Mouse (Mus musculus) heart, embryonic 16.5 days (tissue): ENCODE measurements around the gene Gm20518. TPM values are rescaled to one million over a fixed set of nuclear protein-coding genes. Genes with fewer than 3 reads are reported as not detected.

Source experiments
- ATAC-seq: fragments of 200-750 bp; cut with Nextera tagmentation; replicated peaks from 2 replicates; pipeline ENCODE4 v1.8.0; 2017; ENCODE audit warnings: moderate number of reproducible peaks; ENCODE audit not compliant: insufficient read depth, low FRiP score; ENCODE audit errors: extremely low read depth
- H3K27ac ChIP-seq: fragments of 300-500 bp; sonication (generic); 2 replicates; pipeline ENCODE4 v1.5.1; 2014; ENCODE audit warnings: mild to moderate bottlenecking, low read length, control low read depth, moderate library complexity
- H3K27me3 ChIP-seq: fragments of 300-500 bp; sonication (generic); 2 replicates; pipeline ENCODE4 v1.6.1; 2014; ENCODE audit warnings: low read length, mixed read lengths; ENCODE audit not compliant: control insufficient read depth, insufficient read depth
- H3K36me3 ChIP-seq: fragments of 300-500 bp; sonication (generic); 2 replicates; pipeline ENCODE4 v1.6.1; 2014; ENCODE audit not compliant: control insufficient read depth, insufficient read depth
- H3K4me1 ChIP-seq: fragments of 300-500 bp; sonication (generic); 2 replicates; pipeline ENCODE4 v1.6.1; 2014; ENCODE audit warnings: low read length, mixed read lengths; ENCODE audit not compliant: control insufficient read depth, insufficient read depth
- H3K4me2 ChIP-seq: fragments of 300-500 bp; sonication (generic); 2 replicates; pipeline ENCODE4 v1.6.1; 2014; ENCODE audit warnings: low read depth, mild to moderate bottlenecking, control low read depth, low read length
- H3K4me3 ChIP-seq: fragments of 300-500 bp; sonication (generic); 2 replicates; pipeline ENCODE4 v1.5.1; 2014; ENCODE audit warnings: mild to moderate bottlenecking, control low read depth, low read length
- H3K9ac ChIP-seq: fragments of 300-500 bp; sonication (generic); 2 replicates; pipeline ENCODE4 v1.6.1; 2014; ENCODE audit warnings: low read length, control low read depth
- H3K9me3 ChIP-seq: fragments of 300-500 bp; sonication (generic); replicated peaks from 2 replicates; pipeline ENCODE4 v1.6.1; 2016; ENCODE audit warnings: low read length; ENCODE audit not compliant: control insufficient read depth
- WGBS: fragments of 180-500 bp; shearing (Covaris S2); extraction: QIAGEN DNeasy Blood & Tissue Kit; methylation state at CpG from one replicate; pipeline ENCODE4 v1.1.7; 2014; 5-methylcytosine and 5-hydroxymethylcytosine counted together
- polyA plus RNA-seq: library from polyadenylated mRNA; unstranded; fragments of >200 nt; fragmentation: Nextera tagmentation; extraction: Ambion mirVana; gene quantifications from 2 replicates; pipeline ENCODE4 v1.2.1, GENCODE M21; 2015

Gm20518 gene
- polyA plus RNA-seq, 1 experiment from 2014 or later: 0.14 TPM

DNA sequence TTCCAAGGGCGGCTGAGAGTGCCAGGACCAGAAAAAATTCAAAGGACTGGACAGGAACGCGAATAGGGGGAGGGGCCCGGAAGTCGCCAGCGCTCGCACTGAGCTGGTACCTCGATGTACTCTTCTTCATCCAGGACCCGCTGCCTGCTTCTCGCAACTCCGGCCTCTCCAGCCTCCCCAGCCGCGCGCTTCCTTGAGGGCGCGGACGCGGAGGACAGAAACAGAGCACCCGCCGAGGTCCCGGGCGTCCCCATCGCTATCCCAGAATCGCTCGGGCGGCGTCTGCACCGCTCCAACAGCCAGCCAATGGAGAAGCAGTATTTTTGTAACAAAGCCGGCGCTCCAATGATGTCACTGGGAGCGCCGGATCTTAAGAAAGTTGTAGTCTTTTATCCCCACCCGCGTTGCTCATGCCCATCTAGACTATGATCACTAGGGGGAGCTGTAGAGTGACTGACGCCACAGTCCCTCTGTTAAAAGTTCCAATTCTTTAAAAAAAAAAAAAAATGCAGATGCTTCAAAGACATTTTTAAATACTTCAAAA lies 19.7 kb upstream of the Gm20518 start, which contains the start of gene Ess2:
TSS of gene Ess2 (minus strand) at position 297 of the 544 bp plus-strand sequence.
- under 1% methylated on average over 35 of the region's 35 CpGs for WGBS
- peaks cover 32% of the 10 kb centered on the region for H3K36me3 ChIP-seq
- H3K9ac ChIP-seq: peak within 1 kb of the TSS; percentile 84
- H3K4me3 ChIP-seq: peak within 1 kb of the TSS; percentile 90
- no peaks in the 10 kb centered on the region for H3K9me3 ChIP-seq
- H3K4me1 ChIP-seq: peaks cover 10% of the 10 kb centered on the region
- H3K27ac ChIP-seq: peak within 1 kb of the TSS; percentile 71; the same call in 1 of the 2 replicates
- peak within 1 kb of the TSS; percentile 99 for H3K4me2 ChIP-seq
- peak; percentile 88 for ATAC-seq
- peaks cover 42% of the 10 kb centered on the region for H3K27me3 ChIP-seq

DNA sequence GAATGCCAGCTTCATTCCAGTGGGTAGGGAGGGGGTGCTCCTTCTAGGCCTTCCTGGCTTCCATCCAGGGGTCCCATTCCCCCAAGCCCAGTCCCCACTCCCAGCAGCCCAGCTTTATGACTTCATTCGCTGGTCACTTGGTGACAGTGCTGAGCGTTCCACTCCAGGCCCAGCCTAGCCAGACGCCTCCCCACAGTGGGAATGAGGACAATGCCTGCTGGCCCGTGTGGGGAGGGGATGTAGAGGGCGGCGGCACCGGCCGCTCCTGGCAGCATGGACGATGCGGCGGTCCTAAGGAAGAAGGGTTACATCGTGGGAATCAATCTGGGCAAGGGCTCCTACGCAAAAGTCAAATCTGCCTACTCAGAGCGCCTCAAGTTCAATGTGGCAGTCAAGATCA lies 7.0 kb upstream of the Gm20518 start, which contains the start of the genes Dgcr2 and Tssk2:
TSS of gene Dgcr2 (minus strand) at position 101 of the 400 bp plus-strand sequence.
TSS of gene Tssk2 (plus strand) at position 176 of the 400 bp plus-strand sequence.
- ATAC-seq: no peak
- no peaks in the 10 kb centered on the region for H3K9me3 ChIP-seq
- H3K9ac ChIP-seq: no peak within 1 kb of the TSS
- peaks cover 42% of the 10 kb centered on the region for H3K36me3 ChIP-seq
- H3K4me2 ChIP-seq: no peak within 1 kb of the TSS
- WGBS: 89% methylated on average over 14 of the region's 14 CpGs
- no peak within 1 kb of the TSS for H3K27ac ChIP-seq
- H3K4me1 ChIP-seq: no peaks in the 10 kb centered on the region
- H3K4me3 ChIP-seq: no peak within 1 kb of the TSS
- H3K27me3 ChIP-seq: no peaks in the 10 kb centered on the region

DNA sequence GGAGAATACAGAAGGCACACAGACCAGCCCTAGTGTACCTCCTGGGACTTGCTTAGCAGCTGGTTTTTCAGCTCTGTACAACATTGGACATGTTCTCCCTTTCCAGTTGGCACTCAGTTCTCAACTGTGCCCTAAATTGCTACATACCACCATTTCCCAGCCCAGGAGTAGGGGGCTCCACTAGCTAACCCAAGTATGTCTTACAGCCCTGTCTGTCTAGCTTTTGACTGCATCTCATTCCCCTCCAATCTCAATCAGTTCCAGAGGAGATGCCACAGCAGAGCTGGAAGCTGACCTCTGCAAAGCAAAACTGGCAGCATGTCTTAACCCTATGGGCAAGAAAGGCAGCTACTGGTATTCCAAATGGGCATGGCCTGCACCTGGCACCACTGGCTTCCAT lies 4.6 kb upstream of the Gm20518 start:
- Histone ChIP-seq H3K27me3 (no peaks in the 10 kb centered on the region), H3K9ac (no peak overlapping the region), H3K4me3 (no peak overlapping the region), H3K9me3 (no peaks in the 10 kb centered on the region), H3K4me1 (peaks cover 10% of the 10 kb centered on the region), H3K4me2 (no peak overlapping the region), H3K27ac (no peak overlapping the region), H3K36me3 (peaks cover 19% of the 10 kb centered on the region)
- ATAC-seq: no peak

DNA sequence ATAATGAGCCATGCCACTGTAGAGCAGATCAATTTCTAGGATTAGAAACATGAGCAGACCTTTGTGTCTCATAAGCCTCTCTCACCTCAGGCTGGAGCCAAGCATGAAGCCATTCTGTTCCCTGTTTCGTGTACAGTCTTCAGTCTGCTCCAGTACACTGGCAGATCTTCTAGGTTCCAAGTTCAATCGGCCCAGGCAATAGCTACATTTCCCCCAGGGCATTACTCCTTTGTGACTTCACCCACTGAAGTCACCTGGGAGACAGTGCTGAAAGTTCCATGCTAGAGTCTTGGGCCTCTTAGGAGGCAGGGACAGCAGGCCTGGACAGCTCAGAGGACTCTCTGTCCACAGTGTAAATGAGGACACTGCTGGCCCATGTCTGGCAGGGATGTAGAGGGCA lies 2.5 kb upstream of the Gm20518 start, which contains the start of gene Tssk1:
TSS of gene Tssk1 (plus strand) at position 301 of the 400 bp plus-strand sequence.
- Histone ChIP-seq H3K9ac (no peak within 1 kb of the TSS), H3K9me3 (no peaks in the 10 kb centered on the region), H3K4me3 (no peak within 1 kb of the TSS), H3K27me3 (no peaks in the 10 kb centered on the region), H3K36me3 (peaks cover 5% of the 10 kb centered on the region), H3K27ac (no peak within 1 kb of the TSS), H3K4me1 (peaks cover 23% of the 10 kb centered on the region), H3K4me2 (no peak within 1 kb of the TSS)
- 78% methylated on average over 2 of the region's 2 CpGs for WGBS
- no peak for ATAC-seq

DNA sequence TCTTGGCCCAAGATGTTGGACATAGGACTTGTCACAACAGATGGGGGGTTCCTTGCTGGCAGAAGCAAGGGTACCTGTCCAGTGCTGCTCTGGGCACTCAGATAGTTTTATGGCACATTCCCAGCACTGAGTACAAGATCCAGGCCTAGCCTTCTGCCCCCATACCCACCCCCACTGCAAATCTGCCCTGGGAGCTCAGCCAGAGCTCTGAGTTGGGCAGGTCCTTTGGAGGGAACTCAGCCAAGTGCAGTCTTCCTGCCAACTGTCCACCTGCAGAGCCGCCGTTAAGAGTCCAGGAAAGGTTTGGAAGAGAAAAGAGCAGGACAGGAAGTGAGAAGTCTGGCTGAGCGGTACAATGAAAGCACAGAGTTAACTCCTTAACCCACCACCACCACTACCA lies 1.1 kb upstream of the Gm20518 start:
- ATAC-seq: no peak
- Histone ChIP-seq H3K9me3 (no peaks in the 10 kb centered on the region), H3K27me3 (no peaks in the 10 kb centered on the region), H3K27ac (peak overlapping the region; percentile 72), H3K9ac (no peak overlapping the region), H3K36me3 (no peaks in the 10 kb centered on the region), H3K4me2 (no peak overlapping the region), H3K4me1 (peaks cover 23% of the 10 kb centered on the region), H3K4me3 (no peak overlapping the region)
- 19% methylated on average over 3 of the region's 3 CpGs for WGBS

DNA sequence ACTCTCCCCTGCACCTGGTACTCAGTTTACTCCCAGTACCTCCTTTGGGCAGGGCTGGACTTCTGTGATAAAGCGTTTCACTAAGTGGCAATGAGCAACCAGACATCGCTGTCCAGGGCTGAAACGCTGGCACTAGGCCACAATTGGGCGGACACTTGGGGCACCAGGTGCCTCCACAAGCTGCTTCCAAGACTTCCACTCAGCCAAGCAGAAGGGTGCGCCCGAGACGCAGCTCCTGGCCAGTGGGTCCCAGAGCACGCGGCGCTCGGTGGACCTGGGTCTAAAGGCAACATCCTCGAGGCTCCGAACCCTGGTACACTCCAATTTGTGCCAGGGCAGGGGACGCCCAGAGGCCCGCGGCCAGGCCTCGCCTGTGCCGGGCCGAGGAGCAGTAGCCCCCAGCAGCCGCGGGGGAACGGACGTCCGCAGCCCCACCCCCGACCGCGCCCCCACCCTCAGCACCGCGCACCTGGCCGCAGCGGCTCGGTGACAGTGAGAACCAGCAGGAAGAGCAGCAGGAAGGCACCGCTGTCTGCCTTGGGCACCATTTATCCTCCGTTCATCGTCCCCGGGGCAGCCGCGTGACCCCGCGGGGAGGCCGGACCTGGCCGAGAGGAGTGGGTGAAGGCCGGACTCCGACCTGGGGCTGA lies 429 bp downstream of the Gm20518 start:
- ATAC-seq: peak; percentile 44

DNA sequence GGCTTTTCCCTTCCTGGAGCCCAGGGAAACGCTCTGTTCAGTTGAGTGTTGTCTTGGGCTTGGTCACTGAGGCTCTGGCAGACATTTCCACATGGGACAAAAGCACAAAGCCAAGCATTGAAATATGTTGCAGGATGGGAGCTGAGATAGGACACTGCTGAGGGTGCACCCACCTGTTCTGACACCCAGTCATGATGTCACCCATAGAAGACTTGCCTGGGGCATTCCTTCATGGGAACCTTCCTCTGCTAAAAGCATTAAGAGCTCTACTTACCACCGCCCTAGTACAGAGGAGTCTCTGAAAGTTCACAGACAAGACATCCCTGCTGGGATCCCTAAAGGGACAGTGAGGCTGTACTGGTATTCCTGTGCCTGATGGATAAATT lies 1.1 kb downstream of the Gm20518 start:
- peak overlapping the region; percentile 98 for H3K9ac ChIP-seq
- H3K4me3 ChIP-seq: peak overlapping the region; percentile 94
- H3K9me3 ChIP-seq: no peaks in the 10 kb centered on the region
- peaks cover 26% of the 10 kb centered on the region for H3K4me1 ChIP-seq
- peak overlapping the region; percentile 90 for H3K4me2 ChIP-seq
- no peak overlapping the region for H3K27ac ChIP-seq
- no peaks in the 10 kb centered on the region for H3K27me3 ChIP-seq
- no peak for ATAC-seq
- no peaks in the 10 kb centered on the region for H3K36me3 ChIP-seq
- WGBS: 54% methylated on average over 2 of the region's 2 CpGs

More for the DNA sequence above, 429 bp downstream of the Gm20518 start:
- Histone ChIP-seq H3K4me3 (peak overlapping the region; percentile 94), H3K27me3 (no peaks in the 10 kb centered on the region), H3K4me1 (peaks cover 26% of the 10 kb centered on the region), H3K9ac (peak overlapping the region; percentile 98), H3K36me3 (no peaks in the 10 kb centered on the region), H3K4me2 (peak overlapping the region; percentile 90), H3K9me3 (no peaks in the 10 kb centered on the region), H3K27ac (peak overlapping the region; percentile 98)
- under 1% methylated on average over 40 of the region's 44 CpGs for WGBS

DNA sequence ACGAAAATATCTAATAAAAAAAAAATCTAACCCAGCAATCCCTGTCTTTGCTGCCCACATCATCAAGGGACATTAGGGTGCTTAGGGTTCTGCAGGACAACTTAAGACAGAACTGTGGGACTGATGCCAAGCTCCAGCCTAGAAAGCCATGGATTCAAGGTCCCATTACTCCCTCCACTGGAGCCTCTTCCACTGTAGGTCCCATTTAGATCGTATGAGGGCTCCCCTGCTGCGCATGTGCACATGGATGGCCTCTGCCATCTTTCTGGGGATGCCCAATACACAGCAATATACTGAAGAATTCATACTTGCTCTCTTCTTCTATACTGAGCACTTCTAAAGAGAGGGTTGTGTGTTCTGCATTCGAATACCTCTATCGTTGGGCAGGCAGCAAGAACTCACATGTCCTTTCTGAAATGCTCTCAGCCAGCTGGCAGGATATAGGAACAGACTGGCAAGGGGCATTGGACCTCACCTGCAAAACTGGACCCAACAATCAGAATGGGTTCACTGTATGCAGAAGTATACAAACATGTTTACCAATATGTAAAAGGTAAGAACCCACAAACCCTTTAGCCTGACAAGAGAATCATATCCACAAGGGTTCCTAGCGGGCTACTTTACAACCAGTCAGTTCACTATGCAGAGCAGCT lies 1.7 kb downstream of the Gm20518 start:
- no peak for ATAC-seq
- H3K9ac ChIP-seq: peak overlapping the region; percentile 98; the same call in 1 of the 2 replicates
- WGBS: 81% methylated on average over 6 of the region's 6 CpGs

DNA sequence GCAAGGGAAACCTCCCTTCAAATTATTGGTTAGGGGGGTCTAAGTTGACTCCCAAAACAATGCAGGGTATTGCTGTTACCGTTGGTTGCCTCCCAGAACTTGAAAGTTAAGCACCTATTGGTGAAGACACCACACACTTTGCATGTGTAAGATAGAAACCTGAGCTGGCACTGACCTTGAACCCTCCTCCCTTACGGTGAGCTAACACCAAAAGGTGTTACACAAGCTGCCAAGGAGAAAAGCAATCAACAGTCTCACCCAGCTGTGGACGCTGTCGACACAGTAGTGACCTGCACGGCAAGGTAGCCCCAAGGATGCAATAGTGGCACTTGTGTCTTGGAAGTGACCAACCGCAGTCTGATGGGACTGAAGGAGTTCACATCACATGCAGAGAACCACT lies 7.4 kb downstream of the Gm20518 start:
- Histone ChIP-seq H3K27ac (no peak overlapping the region), H3K9ac (no peak overlapping the region), H3K4me2 (no peak overlapping the region), H3K27me3 (no peaks in the 10 kb centered on the region), H3K36me3 (no peaks in the 10 kb centered on the region), H3K4me3 (no peak overlapping the region), H3K4me1 (peaks cover 7% of the 10 kb centered on the region), H3K9me3 (no peaks in the 10 kb centered on the region)
- 62% methylated on average over 6 of the region's 6 CpGs for WGBS
- ATAC-seq: no peak

More for the DNA sequence above, 1.7 kb downstream of the Gm20518 start:
- no peaks in the 10 kb centered on the region for H3K36me3 ChIP-seq
- H3K27me3 ChIP-seq: no peaks in the 10 kb centered on the region
- H3K4me3 ChIP-seq: peak overlapping the region; percentile 94
- H3K4me1 ChIP-seq: peaks cover 26% of the 10 kb centered on the region
- peak overlapping the region; percentile 90 for H3K4me2 ChIP-seq
- H3K27ac ChIP-seq: no peak overlapping the region
- no peaks in the 10 kb centered on the region for H3K9me3 ChIP-seq
